Mouse (Mus musculus) gastrocnemius, postnatal 36 days (tissue): ENCODE data around the gene Cyb5r1. TPM values are rescaled to one million over a fixed set of nuclear protein-coding genes. Genes with fewer than 3 reads are reported as not detected.

Source experiments
- DNase-seq, 2 experiments: peaks; one replicate each; pipeline ENCODE4 v3.0.0; 2022
- intact Hi-C: fragments of 180-260 bp; cut with DNase I; formaldehyde crosslinking; loops from one replicate; pipeline ENCODE4 v1.15.1; 2025
- long read RNA-seq, 2 experiments: library from polyadenylated mRNA; stranded (forward); transcript quantifications; one replicate each; pipeline ENCODE4 v2.0.0; 2021
- total RNA-seq, 2 experiments: library from RNA; stranded (reverse); gene quantifications; 2 replicates each; pipeline ENCODE4 v1.2.3; 2021

Gene Cyb5r1
- 10 to 100 TPM; 76.6 to 96.3 TPM for total RNA-seq
- long read RNA-seq, experiment 1, transcript Cyb5r1-201 (9 exons, 1,837 nt), result major isoform, 66 of 96 reads
- long read RNA-seq, experiment 1, partial matches to known transcripts, result 14 of 96 reads
- long read RNA-seq, experiment 1, other reads (novel, unspliced or antisense), result 16 of 96 reads
- long read RNA-seq, experiment 2, transcript Cyb5r1-201 (9 exons, 1,837 nt), result major isoform, 63 of 101 reads
- long read RNA-seq, experiment 2, partial matches to known transcripts, result 16 of 101 reads
- long read RNA-seq, experiment 2, other reads (novel, unspliced or antisense), result 20 of 101 reads

- DNase-seq, result peak; percentile 71 to 77
- intact Hi-C loops, result no loop called here
Observed at GRCm38 (mm10) chr1:134405509-134406413, at the start of gene Cyb5r1. TSS of gene Cyb5r1 (plus strand) at chr1:134405559.

GRCm38 (mm10) chr1:134357461-134357860 is 47.9 kb upstream of the Cyb5r1 start:
- DNase-seq, result no peak
- intact Hi-C loops, result no loop called here

DNA sequence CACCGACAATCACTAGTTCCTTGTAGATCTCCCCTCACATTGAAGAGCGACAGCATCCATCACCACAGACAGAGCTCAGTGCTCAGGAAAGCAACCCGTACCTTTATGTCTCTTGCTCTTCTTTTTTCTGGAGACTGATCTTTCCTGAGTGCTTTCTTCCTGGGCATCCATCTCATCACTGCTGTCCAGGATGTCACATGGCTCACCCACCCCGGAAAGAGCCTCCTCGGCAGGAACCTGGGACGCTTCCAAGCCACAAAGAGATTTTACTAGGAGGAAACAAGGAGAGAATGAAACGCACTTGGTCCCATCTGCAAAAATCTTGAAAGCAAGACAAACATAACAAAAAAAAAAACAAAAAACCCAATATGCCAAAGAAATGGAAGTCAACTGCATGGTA is 44.7 kb upstream of the Cyb5r1 start:
- intact Hi-C loops, result loop anchor here (2.0 to 10.0 kb wide), 2 partner anchors 94 to 234 kb away; partner anchors contain the start of gene Klhl12
- no peak for DNase-seq

- intact Hi-C loops, result loop anchor here (2.0 to 10.0 kb wide), 2 partner anchors 93 to 233 kb away; partner anchors contain the start of gene Klhl12
- no peak for DNase-seq
Observed at GRCm38 (mm10) chr1:134361195-134361856, 44.0 kb upstream of the Cyb5r1 start.

- intact Hi-C loops, result loop anchor here (2.0 to 10.0 kb wide), 2 partner anchors 93 to 233 kb away; partner anchors contain the start of gene Klhl12
Observed at GRCm38 (mm10) chr1:134361857-134362212, 43.5 kb upstream of the Cyb5r1 start, which contains the start of gene Tmem183a. TSS of gene Tmem183a (minus strand) at chr1:134361979.

GRCm38 (mm10) chr1:134363194-134363593 is 42.2 kb upstream of the Cyb5r1 start:
- DNase-seq, result no peak
- intact Hi-C loops, result loop anchor here (10.0 kb wide), 1 partner anchor 232 kb away; no protein-coding TSS in a partner anchor

More at GRCm38 (mm10) chr1:134361857-134362212, 43.5 kb upstream of the Cyb5r1 start, which contains the start of gene Tmem183a:
- DNase-seq, result peak; percentile 95

GRCm38 (mm10) chr1:134365491-134365890 is 39.9 kb upstream of the Cyb5r1 start:
- intact Hi-C loops, result loop anchor here (5.0 to 10.0 kb wide), 2 partner anchors 52 to 229 kb away; partner anchors contain the start of gene Adipor1
- DNase-seq, result no peak

DNA sequence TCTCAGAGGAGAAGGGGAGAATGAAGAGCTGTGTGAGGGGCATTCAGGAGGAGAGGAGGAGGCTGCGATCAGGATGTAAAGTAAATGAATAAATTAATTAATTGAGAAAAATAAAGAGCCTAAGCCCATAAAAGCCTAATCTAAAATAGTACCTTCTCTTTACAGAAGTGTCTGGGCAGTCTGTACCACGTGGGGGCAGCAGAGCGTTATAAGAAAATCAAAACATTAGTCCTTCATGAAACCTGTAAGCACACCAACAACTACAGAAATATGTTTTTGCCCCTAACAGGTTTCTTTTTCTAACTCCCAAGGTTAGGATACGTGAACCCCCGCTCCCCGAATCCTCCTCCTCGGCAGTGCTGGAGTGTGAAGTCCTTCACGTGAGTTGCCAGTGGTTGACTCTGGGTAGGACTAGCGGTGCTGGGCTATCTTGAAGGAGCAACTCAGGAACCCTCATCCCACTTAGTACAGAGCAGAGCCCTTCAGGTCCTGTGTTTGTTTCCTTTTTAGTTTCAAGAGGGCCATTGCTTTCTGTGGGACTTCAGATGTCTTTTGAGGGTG is 36.5 kb upstream of the Cyb5r1 start:
- peak; percentile 49 to 62 for DNase-seq
- intact Hi-C loops, result loop anchor here (5.0 to 10.0 kb wide), 2 partner anchors 48 to 226 kb away; partner anchors contain the start of gene Adipor1

GRCm38 (mm10) chr1:134374124-134374523 is 31.2 kb upstream of the Cyb5r1 start:
- intact Hi-C loops, result loop anchor here (5.0 kb wide), 1 partner anchor 78 kb away; no protein-coding TSS in a partner anchor

GRCm38 (mm10) chr1:134381051-134381450 is 24.3 kb upstream of the Cyb5r1 start:
- intact Hi-C loops, result no loop called here
- no peak for DNase-seq

More at GRCm38 (mm10) chr1:134374124-134374523, 31.2 kb upstream of the Cyb5r1 start:
- DNase-seq, result no peak

- no peak for DNase-seq
- intact Hi-C loops, result no loop called here
Observed at GRCm38 (mm10) chr1:134381795-134382625, 23.3 kb upstream of the Cyb5r1 start.

DNA sequence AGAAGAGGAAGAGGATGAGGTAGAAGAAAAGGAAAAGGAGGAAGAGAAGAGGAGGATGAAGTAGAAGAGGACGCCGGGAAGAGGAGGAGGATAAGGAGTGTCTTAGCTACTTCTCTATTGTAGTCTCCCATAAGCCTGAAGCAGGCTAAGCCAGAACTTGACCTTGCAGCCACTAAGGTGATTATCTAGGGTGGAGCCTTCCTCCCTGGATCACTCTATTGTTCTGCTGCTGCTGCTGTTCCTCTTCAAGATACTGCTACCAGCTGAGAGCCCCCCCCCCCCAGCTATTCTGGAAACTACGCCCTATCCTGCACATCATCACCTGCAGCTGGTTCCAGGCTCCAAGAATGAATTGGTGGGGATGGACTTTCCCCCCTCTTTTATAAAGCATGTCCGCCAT is 20.8 kb upstream of the Cyb5r1 start:
- DNase-seq, result no peak
- intact Hi-C loops, result no loop called here

DNA sequence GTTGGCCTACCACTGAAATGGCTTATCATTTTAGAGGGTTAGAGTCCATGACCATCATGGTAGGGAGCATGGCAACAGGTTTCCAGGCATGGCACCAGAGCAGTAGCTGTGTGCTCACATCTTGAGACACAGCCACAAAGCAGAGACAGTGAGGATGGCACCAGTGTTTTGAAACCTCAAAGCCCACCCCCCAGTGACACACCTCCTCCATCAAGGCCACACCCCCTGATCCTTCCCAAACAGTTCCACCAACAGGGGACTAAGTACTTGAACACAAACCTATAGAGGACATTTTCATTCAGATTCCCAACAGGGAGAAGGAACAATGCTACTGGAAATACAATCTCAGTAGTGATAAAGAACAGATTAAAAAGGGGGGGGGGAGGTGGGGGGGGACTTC is 20.2 kb upstream of the Cyb5r1 start:
- intact Hi-C loops, result no loop called here

GRCm38 (mm10) chr1:134385666-134386065 is 19.7 kb upstream of the Cyb5r1 start, which contains the start of gene 4933406M09Rik:
TSS of gene 4933406M09Rik (plus strand) at chr1:134385940.
- intact Hi-C loops, result no loop called here

More for the DNA sequence above, 20.2 kb upstream of the Cyb5r1 start:
- no peak for DNase-seq

GRCm38 (mm10) chr1:134393827-134394226 is 11.5 kb upstream of the Cyb5r1 start:
- no peak for DNase-seq
- intact Hi-C loops, result no loop called here

More at GRCm38 (mm10) chr1:134385666-134386065, 19.7 kb upstream of the Cyb5r1 start, which contains the start of gene 4933406M09Rik:
- DNase-seq, result no peak

GRCm38 (mm10) chr1:134398210-134398609 is 7.1 kb upstream of the Cyb5r1 start:
- DNase-seq, result no peak

GRCm38 (mm10) chr1:134399735-134400134 is 5.6 kb upstream of the Cyb5r1 start:
- no peak for DNase-seq
- intact Hi-C loops, result no loop called here

More at GRCm38 (mm10) chr1:134398210-134398609, 7.1 kb upstream of the Cyb5r1 start:
- intact Hi-C loops, result no loop called here

DNA sequence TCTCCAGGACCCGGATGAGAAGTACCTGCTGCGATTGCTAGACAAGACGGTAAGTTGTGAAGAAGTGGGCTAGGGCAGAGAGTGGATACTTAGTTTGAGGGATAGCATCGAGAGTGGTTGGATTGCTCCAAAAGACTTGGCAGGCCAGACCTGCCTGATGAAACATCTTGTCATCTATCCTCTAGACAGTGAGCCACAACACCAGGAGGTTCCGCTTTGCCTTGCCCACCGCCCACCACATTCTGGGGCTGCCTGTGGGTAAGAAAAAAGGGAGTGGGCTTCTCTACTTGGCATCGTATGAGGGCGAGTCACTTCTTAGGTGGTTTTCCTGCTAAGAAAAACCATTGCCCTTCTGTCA is 1.0 kb downstream of the Cyb5r1 start:
- DNase-seq, result no peak
- intact Hi-C loops, result no loop called here

GRCm38 (mm10) chr1:134408080-134408479 is 2.7 kb downstream of the Cyb5r1 start:
- intact Hi-C loops, result no loop called here
- DNase-seq, result no peak
